Mouse (Mus musculus) midbrain, embryonic 14.5 days (tissue): ENCODE data around the gene Ppp1r1b. TPM values are rescaled to one million over a fixed set of nuclear protein-coding genes. Genes with fewer than 3 reads are reported as not detected.

Experiments
- ATAC-seq: fragments of 200-750 bp; cut with Nextera tagmentation; 2 replicates; pipeline ENCODE4 v1.8.0; 2017; ENCODE audit warnings: moderate number of reproducible peaks, moderate library complexity; ENCODE audit not compliant: low FRiP score, low TSS enrichment
- DNase-seq: peaks from one replicate; pipeline ENCODE4 v3.0.0-alpha.2; 2015
- H3K27ac ChIP-seq: fragments of 300-500 bp; sonication (generic); replicated peaks from 2 replicates; pipeline ENCODE4 v1.5.1; 2014; ENCODE audit warnings: mild to moderate bottlenecking, low read depth, low read length, moderate library complexity
- H3K27me3 ChIP-seq: fragments of 300-500 bp; sonication (generic); 2 replicates; pipeline ENCODE4 v1.6.1; 2014; ENCODE audit warnings: low read length, control low read depth, mixed read lengths; ENCODE audit not compliant: control insufficient read depth, insufficient read depth
- H3K36me3 ChIP-seq: fragments of 300-500 bp; sonication (generic); 2 replicates; pipeline ENCODE4 v1.6.1; 2014; ENCODE audit warnings: low read length, control low read depth; ENCODE audit not compliant: control insufficient read depth, insufficient read depth
- H3K4me1 ChIP-seq: fragments of 300-500 bp; sonication (generic); 2 replicates; pipeline ENCODE4 v1.6.1; 2014; ENCODE audit warnings: mild to moderate bottlenecking, antibody characterized with exemption, low read length, control low read depth; ENCODE audit not compliant: control insufficient read depth, insufficient read depth
- H3K4me2 ChIP-seq: fragments of 300-500 bp; sonication (generic); 2 replicates; pipeline ENCODE4 v1.6.1; 2014; ENCODE audit warnings: mild to moderate bottlenecking, low read length, moderate library complexity
- H3K4me3 ChIP-seq: fragments of 300-500 bp; sonication (generic); replicated peaks from 2 replicates; pipeline ENCODE4 v1.5.1; 2014; ENCODE audit warnings: low read depth, low read length
- H3K9ac ChIP-seq: fragments of 300-500 bp; sonication (generic); replicated peaks from 2 replicates; pipeline ENCODE4 v1.6.1; 2014; ENCODE audit warnings: mild to moderate bottlenecking, low read length, moderate library complexity
- H3K9me3 ChIP-seq: fragments of 300-500 bp; sonication (generic); 2 replicates; pipeline ENCODE4 v1.6.1; 2016; ENCODE audit warnings: low read length, control low read depth, mixed read lengths; ENCODE audit not compliant: control insufficient read depth
- WGBS: fragments of 180-500 bp; shearing (Covaris S2); extraction: QIAGEN DNeasy Blood & Tissue Kit; methylation state at CpG from one replicate; pipeline ENCODE4 v1.1.7; 2014; 5-methylcytosine and 5-hydroxymethylcytosine counted together
- polyA plus RNA-seq: library from polyadenylated mRNA; unstranded; fragments of >200 nt; fragmentation: Nextera tagmentation; extraction: Ambion mirVana; gene quantifications from 2 replicates; pipeline ENCODE4 v1.2.1, GENCODE M21; 2014

Gene Ppp1r1b
- polyA plus RNA-seq, 1 experiment from 2014 or later, result 0.95 TPM

DNA sequence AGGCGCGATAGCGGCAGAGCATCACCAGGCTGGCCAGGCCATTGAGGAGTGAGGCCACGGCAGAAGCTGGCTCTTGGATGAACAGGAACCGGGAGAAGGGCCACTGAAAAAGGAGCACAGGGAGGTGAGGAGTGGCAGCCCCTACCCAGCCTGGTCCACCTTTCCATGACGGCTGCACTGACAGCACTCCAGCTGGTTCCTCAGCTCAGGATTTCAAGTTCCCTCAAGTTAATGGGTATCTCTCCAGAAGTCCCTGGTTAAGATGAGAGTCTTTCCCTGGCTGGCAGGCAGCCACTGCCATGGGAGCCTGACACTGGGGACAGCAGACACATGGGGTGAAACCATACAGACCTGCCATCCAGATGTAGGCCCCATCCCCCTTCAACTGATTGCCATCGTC lies 49.7 kb downstream of the Ppp1r1b start:
- Histone ChIP-seq H3K27ac (no peak overlapping the region), H3K9me3 (no peaks in the 10 kb centered on the region), H3K27me3 (no peaks in the 10 kb centered on the region), H3K4me2 (no peak overlapping the region), H3K4me3 (no peak overlapping the region), H3K36me3 (no peaks in the 10 kb centered on the region), H3K4me1 (peaks cover 13% of the 10 kb centered on the region), H3K9ac (no peak overlapping the region)
- ATAC-seq (no peak), DNase-seq (no peak)
- 88% methylated on average over 7 of the region's 7 CpGs for WGBS

DNA sequence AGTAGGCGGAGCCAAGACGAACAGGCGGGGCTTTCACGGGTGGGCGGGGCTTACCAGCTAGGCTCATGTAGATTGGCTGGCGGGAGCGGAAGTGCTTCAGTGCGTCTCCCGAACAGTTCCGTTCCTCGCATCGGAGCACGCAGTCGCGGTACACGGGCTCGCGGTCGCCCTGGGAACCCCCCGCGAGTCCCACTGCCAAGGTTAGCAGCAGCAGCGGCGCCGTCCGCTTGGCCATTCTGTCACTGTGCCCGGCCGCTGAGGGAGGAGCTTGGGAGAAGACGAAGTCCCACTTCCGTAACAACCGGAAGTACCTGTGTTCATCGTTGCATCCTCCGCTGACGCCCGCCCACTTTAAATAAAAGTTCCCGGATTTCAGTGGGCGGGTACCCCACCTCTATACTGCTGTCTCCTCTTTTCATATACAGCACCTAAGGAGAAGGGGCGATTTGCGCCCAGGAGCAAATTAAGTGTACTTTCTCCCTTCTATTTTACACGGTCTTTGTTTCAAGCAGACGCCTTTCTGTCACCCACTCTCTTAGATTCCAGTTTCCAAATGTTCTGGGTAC lies 52.0 kb downstream of the Ppp1r1b start, which contains the start of gene Pgap3:
TSS of gene Pgap3 (minus strand) at position 330 of the 566 bp plus-strand sequence.
- WGBS, result under 1% methylated on average over 40 of the region's 40 CpGs
- ATAC-seq, result peak; percentile 91
- Histone ChIP-seq H3K27ac (peak within 1 kb of the TSS; percentile 94), H3K9ac (peak within 1 kb of the TSS; percentile 58), H3K36me3 (no peaks in the 10 kb centered on the region), H3K4me3 (peak within 1 kb of the TSS; percentile 54), H3K9me3 (no peaks in the 10 kb centered on the region), H3K4me1 (peaks cover 13% of the 10 kb centered on the region), H3K27me3 (no peaks in the 10 kb centered on the region), H3K4me2 (peak within 1 kb of the TSS; percentile 58)
- DNase-seq, result peak; percentile 94

DNA sequence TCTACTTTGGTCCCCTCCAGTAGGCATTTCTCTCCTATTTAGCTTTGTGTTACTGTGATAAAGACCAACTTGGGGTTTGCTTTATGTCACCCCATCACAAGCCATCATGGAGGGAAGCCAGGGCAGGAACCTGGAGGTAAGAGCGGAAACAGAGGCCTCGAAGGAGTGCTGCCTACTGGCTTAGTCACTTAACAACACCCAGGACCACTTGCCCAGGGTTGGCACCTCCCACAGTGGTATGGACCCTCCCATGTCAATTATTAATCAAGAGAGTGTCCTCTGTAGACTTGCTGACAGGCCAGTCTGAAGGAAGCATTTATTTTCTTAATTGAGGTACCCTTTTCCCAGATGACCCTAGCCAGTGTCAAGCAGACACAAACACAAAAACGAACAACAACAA lies 52.6 kb downstream of the Ppp1r1b start:
- peak overlapping the region; percentile 94 for H3K27ac ChIP-seq
- H3K27me3 ChIP-seq, result no peaks in the 10 kb centered on the region
- peak overlapping the region; percentile 54 for H3K4me3 ChIP-seq
- H3K36me3 ChIP-seq, result no peaks in the 10 kb centered on the region
- H3K4me1 ChIP-seq, result peaks cover 13% of the 10 kb centered on the region
- WGBS, result 59% methylated on average over 3 of the region's 3 CpGs
- DNase-seq (no peak), ATAC-seq (no peak)
- H3K9me3 ChIP-seq, result no peaks in the 10 kb centered on the region
- H3K9ac ChIP-seq, result peak overlapping the region; percentile 58; the same call in 1 of the 2 replicates
- H3K4me2 ChIP-seq, result peak overlapping the region; percentile 58

DNA sequence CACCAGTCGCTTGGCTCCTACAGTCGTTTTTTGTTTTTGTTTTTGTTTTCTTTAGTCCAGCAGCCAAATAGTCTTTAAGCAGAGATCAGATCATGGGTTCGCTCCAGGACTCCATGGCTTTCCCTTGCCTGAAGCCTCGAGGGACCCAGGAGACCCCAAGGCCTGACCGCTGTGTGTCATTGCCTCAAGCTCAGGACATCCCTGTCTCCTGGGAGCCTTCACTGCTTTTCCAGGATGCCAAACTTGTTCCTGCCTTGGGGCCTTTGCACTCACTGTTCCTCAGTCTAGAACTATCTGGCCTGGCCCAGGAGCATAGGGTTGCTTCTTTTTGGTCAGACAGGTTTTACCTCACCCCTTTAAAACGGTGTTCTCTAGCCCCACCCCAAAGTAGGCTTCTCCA lies 58.4 kb downstream of the Ppp1r1b start:
- H3K4me3 ChIP-seq, result no peak overlapping the region
- no peak overlapping the region for H3K9ac ChIP-seq
- no peaks in the 10 kb centered on the region for H3K27me3 ChIP-seq
- ATAC-seq (no peak), DNase-seq (no peak)
- H3K36me3 ChIP-seq, result no peaks in the 10 kb centered on the region
- H3K4me2 ChIP-seq, result no peak overlapping the region
- H3K4me1 ChIP-seq, result no peaks in the 10 kb centered on the region; the same call in 1 of the 2 replicates
- no peaks in the 10 kb centered on the region for H3K9me3 ChIP-seq
- 74% methylated on average over 6 of the region's 6 CpGs for WGBS
- H3K27ac ChIP-seq, result no peak overlapping the region

Other genes starting within 250 kb of the Ppp1r1b start
- gene Fbxl20, start 198.0 kb upstream of the Ppp1r1b start, polyA plus RNA-seq, result 18.0 and 25.9 TPM in 2 replicates
- 55.9 and 69.7 TPM in 2 replicates for gene Med1, start 155.1 kb upstream of the Ppp1r1b start, polyA plus RNA-seq
- gene Cdk12, start 145.3 kb upstream of the Ppp1r1b start, polyA plus RNA-seq, result 11.1 and 12.4 TPM in 2 replicates
- 10.9 and 12.7 TPM in 2 replicates for gene Neurod2, start 18.8 kb upstream of the Ppp1r1b start, polyA plus RNA-seq
- 34.5 and 36.0 TPM in 2 replicates for gene Stard3, start 10.0 kb downstream of the Ppp1r1b start, polyA plus RNA-seq
- 0.31 TPM in 1 of 2 replicates, not detected in the other for gene Tcap, start 35.4 kb downstream of the Ppp1r1b start, polyA plus RNA-seq
- gene Pnmt, start 38.0 kb downstream of the Ppp1r1b start, polyA plus RNA-seq, result 0.62 and 1.1 TPM in 2 replicates
- gene Pgap3, start 52.1 kb downstream of the Ppp1r1b start, polyA plus RNA-seq, result 6.4 and 6.9 TPM in 2 replicates
- gene Erbb2, start 64.1 kb downstream of the Ppp1r1b start, polyA plus RNA-seq, result 6.0 and 7.6 TPM in 2 replicates
- 225 and 280 TPM in 2 replicates for gene Mien1, start 90.6 kb downstream of the Ppp1r1b start, polyA plus RNA-seq
- 0.58 and 0.67 TPM in 2 replicates for gene Grb7, start 98.0 kb downstream of the Ppp1r1b start, polyA plus RNA-seq
- 0.05 TPM in 1 of 2 replicates, not detected in the other for gene Ikzf3, start 197.6 kb downstream of the Ppp1r1b start, polyA plus RNA-seq
- not detected in 2 replicates for gene Zpbp2, start 202.7 kb downstream of the Ppp1r1b start, polyA plus RNA-seq
- gene Ormdl3, start 239.0 kb downstream of the Ppp1r1b start, polyA plus RNA-seq, result 17.1 and 53.4 TPM in 2 replicates
- gene Lrrc3c, start 249.9 kb downstream of the Ppp1r1b start, polyA plus RNA-seq, result not detected in 2 replicates